8 mouse cellular contexts compared by ENCODE assay signal in genomic region chr1:133800948-133801393, GRCm38 (mm10). TPM values are rescaled to one million over a fixed set of nuclear protein-coding genes. Genes with fewer than 3 reads are reported as not detected.
DNase-seq lines count a peak whose midpoint lies in the region; ATAC-seq and TF ChIP-seq lines count a peak whose summit lies in the region.

Atp2b4 (minus strand) TSS chr1:133801041.

- in situ Hi-C loops in CH12.LX (cut with MboI; ENCODE audit: low pct_ligation_motif_present, low pct_unique_long_range_greater_than_20kb, low sequenced_read_pairs) = no loop called here

- peak; percentile 89 for ATAC-seq in forebrain, embryonic 11.5 days (replicated peaks; ENCODE audit: low FRiP score)
- ATAC-seq in heart, embryonic 16.5 days (replicated peaks; ENCODE audit: extremely low read depth, insufficient read depth, low FRiP score) = peak; percentile 91
- peak; percentile 77 for ATAC-seq in liver, embryonic 15.5 days (ENCODE audit: insufficient read depth)
- peak; percentile 86 for ATAC-seq in neural tube, embryonic 12.5 days (ENCODE audit: low FRiP score, low read depth)

- H3K9ac ChIP-seq in CH12.LX (ENCODE audit: insufficient read depth, low read depth) = peak within 1 kb of the TSS; percentile 0; the same call in 1 of the 2 replicates
- peak within 1 kb of the TSS; percentile 35 for H3K9ac ChIP-seq in forebrain, embryonic 11.5 days (ENCODE audit: low read length)
- H3K9ac ChIP-seq in heart, embryonic 16.5 days (ENCODE audit: low read length) = peak within 1 kb of the TSS; percentile 80
- H3K9ac ChIP-seq in liver, embryonic 15.5 days = peak within 1 kb of the TSS; percentile 97
- H3K9ac ChIP-seq in neural tube, embryonic 12.5 days = peak within 1 kb of the TSS; percentile 60

- peak within 1 kb of the TSS; percentile 76 for H3K4me2 ChIP-seq in CH12.LX (ENCODE audit: insufficient read depth, low read depth, poor library complexity, severe bottlenecking)
- H3K4me2 ChIP-seq in forebrain, embryonic 11.5 days (ENCODE audit: low read depth, low read length, severe bottlenecking) = peak within 1 kb of the TSS; percentile 79
- H3K4me2 ChIP-seq in heart, embryonic 16.5 days (ENCODE audit: low read depth, low read length) = peak within 1 kb of the TSS; percentile 94
- H3K4me2 ChIP-seq in liver, embryonic 15.5 days = peak within 1 kb of the TSS; percentile 82
- peak within 1 kb of the TSS; percentile 94 for H3K4me2 ChIP-seq in neural tube, embryonic 12.5 days (replicated peaks)

- H3K4me3 ChIP-seq in CH12.LX (replicated peaks in 1 of 3; ENCODE audit: low read depth in 2 of 3, low read length in 2 of 3, poor library complexity in 1 of 3) = peak within 1 kb of the TSS; percentile 49 to 61 (median 60)
- peak within 1 kb of the TSS; percentile 49 for H3K4me3 ChIP-seq in forebrain, embryonic 11.5 days (ENCODE audit: low read depth, low read length)
- peak within 1 kb of the TSS; percentile 80 for H3K4me3 ChIP-seq in heart, embryonic 16.5 days (ENCODE audit: low read length)
- H3K4me3 ChIP-seq in liver, embryonic 15.5 days (replicated peaks) = peak within 1 kb of the TSS; percentile 91
- peak within 1 kb of the TSS; percentile 48 for H3K4me3 ChIP-seq in neural tube, embryonic 12.5 days

- TF ChIP-seq RAD21 in CH12.LX (IDR thresholded peaks at IDR 0.05; ENCODE audit: low read depth, low read length) = no peak; the same call in 1 of the 2 replicates

- no peak within 1 kb of the TSS for H3K27ac ChIP-seq in CH12.LX (ENCODE audit: insufficient read depth, low read depth)
- H3K27ac ChIP-seq in forebrain, embryonic 11.5 days (ENCODE audit: low read depth, low read length) = no peak within 1 kb of the TSS
- H3K27ac ChIP-seq in heart, embryonic 16.5 days (ENCODE audit: low read length) = peak within 1 kb of the TSS; percentile 78
- peak within 1 kb of the TSS; percentile 95 for H3K27ac ChIP-seq in liver, embryonic 15.5 days (replicated peaks)
- H3K27ac ChIP-seq in neural tube, embryonic 12.5 days = no peak within 1 kb of the TSS

- H3K4me1 ChIP-seq in CH12.LX (ENCODE audit: control insufficient read depth in 1 of 2, insufficient read depth in 2 of 2) = peaks cover 12 to 37% of the 10 kb centered on the region in 2 experiments
- peaks cover 14% of the 10 kb centered on the region for H3K4me1 ChIP-seq in forebrain, embryonic 11.5 days (replicated peaks; ENCODE audit: control insufficient read depth, insufficient read depth, low read length)
- H3K4me1 ChIP-seq in heart, embryonic 16.5 days (ENCODE audit: control insufficient read depth, insufficient read depth, low read length) = peaks cover 27% of the 10 kb centered on the region
- H3K4me1 ChIP-seq in liver, embryonic 15.5 days (replicated peaks) = peaks cover 74% of the 10 kb centered on the region
- peaks cover 39% of the 10 kb centered on the region for H3K4me1 ChIP-seq in neural tube, embryonic 12.5 days

- no peaks in the 10 kb centered on the region for H3K79me2 ChIP-seq in CH12.LX (replicated peaks; ENCODE audit: control insufficient read depth, extremely low read depth, insufficient read depth, poor library complexity, severe bottlenecking)

- TF ChIP-seq CTCF in CH12.LX (conservative IDR thresholded peaks at IDR 0.05 in 1 of 2, IDR thresholded peaks at IDR 0.05 in 1 of 2; ENCODE audit: low read depth in 2 of 2, low read length in 2 of 2) = no peak

- TF ChIP-seq EP300 in CH12.LX (IDR thresholded peaks at IDR 0.05; ENCODE audit: low read length) = no peak

- DNase-seq in CH12.LX (ENCODE audit: extremely low read depth) = peak; percentile 86
- peak; percentile 94 for DNase-seq in c-Kit-positive CD71-positive TER-119-negative erythroid progenitor cells, embryonic 14.5 days (ENCODE audit: low read depth)
- peak; percentile 94 for DNase-seq in forebrain, embryonic 11.5 days (ENCODE audit: low spot score)
- peak; percentile 97 to 98 for DNase-seq in kidney, postnatal 36 days
- peak; percentile 86 for DNase-seq in telencephalon, adult 2 months (ENCODE audit: low read depth, low spot score)

- peaks cover 0 to under 1% of the 10 kb centered on the region in 2 experiments for H3K36me3 ChIP-seq in CH12.LX (replicated peaks in 1 of 2; ENCODE audit: control insufficient read depth in 1 of 2, insufficient read depth in 1 of 2, low read length in 1 of 2)
- H3K36me3 ChIP-seq in forebrain, embryonic 11.5 days (ENCODE audit: control insufficient read depth, insufficient read depth, low read length) = no peaks in the 10 kb centered on the region
- H3K36me3 ChIP-seq in heart, embryonic 16.5 days (ENCODE audit: control insufficient read depth, insufficient read depth) = no peaks in the 10 kb centered on the region
- H3K36me3 ChIP-seq in liver, embryonic 15.5 days (replicated peaks) = peaks cover 14% of the 10 kb centered on the region
- H3K36me3 ChIP-seq in neural tube, embryonic 12.5 days = no peaks in the 10 kb centered on the region

- TF ChIP-seq POLR2A in CH12.LX (IDR thresholded peaks at IDR 0.05; ENCODE audit: low read depth, low read length) = 0 out of 2 replicates have a peak, but pooled peaks have one; percentile 33

- peaks cover 18% of the 10 kb centered on the region for H3K27me3 ChIP-seq in CH12.LX (replicated peaks)
- no peaks in the 10 kb centered on the region; the same call in 1 of the 2 replicates for H3K27me3 ChIP-seq in forebrain, embryonic 11.5 days (ENCODE audit: control insufficient read depth, insufficient read depth, low read length)
- H3K27me3 ChIP-seq in heart, embryonic 16.5 days (ENCODE audit: control insufficient read depth, insufficient read depth, low read length) = no peaks in the 10 kb centered on the region
- H3K27me3 ChIP-seq in liver, embryonic 15.5 days = no peaks in the 10 kb centered on the region
- H3K27me3 ChIP-seq in neural tube, embryonic 12.5 days (replicated peaks) = no peaks in the 10 kb centered on the region

- WGBS in forebrain, embryonic 11.5 days = under 1% methylated on average over 16 of the region's 16 CpGs
- 1% methylated on average over 15 of the region's 16 CpGs for WGBS in heart, embryonic 16.5 days
- under 1% methylated on average over 16 of the region's 16 CpGs for WGBS in liver, embryonic 15.5 days (ENCODE audit: insufficient replicate concordance)
- WGBS in neural tube, embryonic 12.5 days = 1% methylated on average over 16 of the region's 16 CpGs

- dilution Hi-C loops in CH12.LX (cut with MboI; ENCODE audit: extremely low pct_ligation_motif_present, extremely low pct_unique_long_range_greater_than_20kb, low sequenced_read_pairs) = no loop called here

- H3K9me3 ChIP-seq in CH12.LX (replicated peaks; ENCODE audit: low read length) = no peaks in the 10 kb centered on the region
- H3K9me3 ChIP-seq in forebrain, embryonic 11.5 days (ENCODE audit: control insufficient read depth, low read length) = no peaks in the 10 kb centered on the region
- H3K9me3 ChIP-seq in heart, embryonic 16.5 days (replicated peaks; ENCODE audit: control insufficient read depth, low read length) = no peaks in the 10 kb centered on the region
- no peaks in the 10 kb centered on the region for H3K9me3 ChIP-seq in liver, embryonic 15.5 days (replicated peaks)
- H3K9me3 ChIP-seq in neural tube, embryonic 12.5 days = no peaks in the 10 kb centered on the region

TF ChIP-seq in CH12.LX, 34 proteins besides CTCF, POLR2A, EP300 and RAD21:
- TF ChIP-seq GABPA (IDR thresholded peaks at IDR 0.05; ENCODE audit: insufficient replicate concordance, low read depth, low read length) (no peak), SIN3A (IDR thresholded peaks at IDR 0.05; ENCODE audit: low read length) (peak; percentile 31), BHLHE40 (IDR thresholded peaks at IDR 0.05; ENCODE audit: low read depth, low read length) (0 out of 2 replicates have a peak, but pooled peaks have one; percentile 8), IRF4 (IDR thresholded peaks at IDR 0.05; ENCODE audit: low read depth, low read length) (peak; percentile 18; the same call in 1 of the 2 replicates), TCF12 (IDR thresholded peaks at IDR 0.05; ENCODE audit: low read depth, low read length) (0 out of 2 replicates have a peak, but pooled peaks have one; percentile 10), ELF1 (IDR thresholded peaks at IDR 0.05; ENCODE audit: low read depth, low read length) (no peak)
TF ChIP-seq in CH12.LX: peak in this region for 4.

RNA-seq across cellular contexts. Expression of gene Atp2b4, which starts in this region (rescaled TPM):
- total RNA-seq in CH12.LX (2012; rRNA removed) (15.9 and 17.5 TPM in 2 replicates), CH12.LX (2014; rRNA removed) (5.8 and 6.9 TPM in 2 replicates)
- 16.2 and 18.4 TPM in 2 replicates for polyA plus RNA-seq in CH12.LX (2012; ENCODE audit: insufficient read length, low read depth)
- polyA plus RNA-seq in forebrain, embryonic 11.5 days (2014; fragmentation: Nextera tagmentation; extraction: Ambion mirVana) = 7.4 and 8.2 TPM in 2 replicates
- polyA plus RNA-seq in heart, embryonic 16.5 days (2015; fragmentation: Nextera tagmentation; extraction: Ambion mirVana) = 10.3 and 11.0 TPM in 2 replicates
- polyA plus RNA-seq in liver, embryonic 15.5 days (2015; fragmentation: Nextera tagmentation; extraction: Ambion mirVana) = 37.6 and 40.1 TPM in 2 replicates
- polyA plus RNA-seq in neural tube, embryonic 12.5 days (2016; fragmentation: Nextera tagmentation; extraction: Ambion mirVana) = 8.6 and 10.2 TPM in 2 replicates

Comparison
In these comparisons a context has a peak if more than half of its experiments do, and no peak if none do; other contexts are left out.
1. H3K27ac ChIP-seq: peak in heart, embryonic 16.5 days (single experiment) and liver, embryonic 15.5 days (single experiment); none in CH12.LX (single experiment), forebrain, embryonic 11.5 days (single experiment) and neural tube, embryonic 12.5 days (single experiment).
2. H3K9ac ChIP-seq: peak in every context shown above with its lines; median percentile 97 in liver, embryonic 15.5 days; 80 in heart, embryonic 16.5 days; 60 in neural tube, embryonic 12.5 days; 35 in forebrain, embryonic 11.5 days; 0 in CH12.LX.
3. Peak in every context shown above with its lines, with median percentiles within 50 percentile points of each other: DNase-seq, H3K4me2 ChIP-seq, H3K4me3 ChIP-seq and ATAC-seq.